ENCODE assay signal across 8 mouse cellular contexts in the genomic region with DNA sequence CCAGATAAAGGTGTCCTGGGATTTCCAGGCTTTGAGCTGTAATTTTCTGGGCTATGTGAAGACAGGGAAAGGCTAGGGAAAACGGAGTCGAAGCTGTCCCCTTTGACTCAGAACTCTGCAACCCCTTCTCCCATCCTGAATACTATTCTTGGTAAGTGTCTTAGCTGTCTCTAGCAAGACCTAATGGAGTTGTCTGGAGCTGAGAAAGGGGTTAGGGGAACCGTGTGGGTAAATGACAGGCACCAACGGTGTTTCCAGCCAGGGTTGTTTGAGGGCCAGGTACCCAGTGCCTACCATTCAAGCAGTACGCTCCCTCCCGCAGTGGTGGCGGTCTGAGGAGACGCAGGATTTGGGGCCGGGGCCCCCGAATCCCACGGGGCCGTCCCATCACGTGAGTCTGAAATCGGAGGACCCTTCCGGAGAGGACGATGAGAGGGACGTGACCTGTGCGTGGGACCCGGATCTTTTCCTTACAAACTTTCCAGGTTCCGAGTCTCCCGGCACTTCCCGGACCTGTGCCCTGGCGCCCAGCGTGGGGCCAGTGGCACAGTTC. TPM values are rescaled to one million over a fixed set of nuclear protein-coding genes. Genes with fewer than 3 reads are reported as not detected.
DNase-seq lines count a peak whose midpoint lies in the region; ATAC-seq and TF ChIP-seq lines count a peak whose summit lies in the region.

No protein-coding gene starts in this region.

- H3K9me3 ChIP-seq in heart, embryonic 15.5 days (replicated peaks): no peaks in the 10 kb centered on the region
- no peaks in the 10 kb centered on the region for H3K9me3 ChIP-seq in hindbrain, embryonic 12.5 days (replicated peaks)
- no peaks in the 10 kb centered on the region for H3K9me3 ChIP-seq in midbrain, embryonic 10.5 days (replicated peaks)

- H3K36me3 ChIP-seq in heart, embryonic 15.5 days: no peaks in the 10 kb centered on the region
- H3K36me3 ChIP-seq in hindbrain, embryonic 12.5 days: no peaks in the 10 kb centered on the region
- H3K36me3 ChIP-seq in midbrain, embryonic 10.5 days: no peaks in the 10 kb centered on the region

- H3K9ac ChIP-seq in heart, embryonic 15.5 days: peak overlapping the region; percentile 83
- H3K9ac ChIP-seq in hindbrain, embryonic 12.5 days: peak overlapping the region; percentile 53

- no peak for TF ChIP-seq POLR2A in bone marrow, adult 2 months (IDR thresholded peaks at IDR 0.05; ENCODE audit: borderline replicate concordance, control insufficient read depth, low read depth, low read length)

- no peak for DNase-seq in heart, postnatal 36 days
- DNase-seq in midbrain, embryonic 10.5 days (ENCODE audit: low spot score): no peak
- no peak for DNase-seq in frontal cortex, postnatal 36 days (ENCODE audit: low spot score in 2 of 2)
- DNase-seq in cerebellum, adult 11 months: no peak
- DNase-seq in layer of hippocampus, adult 18-20 months (ENCODE audit: low spot score in 2 of 2): no peak

- H3K4me3 ChIP-seq in heart, embryonic 15.5 days: peak overlapping the region; percentile 69
- peak overlapping the region; percentile 78 for H3K4me3 ChIP-seq in bone marrow, adult 2 months (replicated peaks; ENCODE audit: control insufficient read depth, low read depth, low read length)
- H3K4me3 ChIP-seq in hindbrain, embryonic 12.5 days: peak overlapping the region; percentile 49
- peak overlapping the region; percentile 76 for H3K4me3 ChIP-seq in midbrain, embryonic 10.5 days

- WGBS in heart, embryonic 15.5 days: 6% methylated on average over 24 of the region's 24 CpGs
- 5% methylated on average over 24 of the region's 24 CpGs for WGBS in bone marrow, adult 2 months
- WGBS in hindbrain, embryonic 12.5 days: 3% methylated on average over 24 of the region's 24 CpGs
- 3% methylated on average over 24 of the region's 24 CpGs for WGBS in midbrain, embryonic 10.5 days

- TF ChIP-seq CTCF in bone marrow, adult 2 months (IDR thresholded peaks at IDR 0.05; ENCODE audit: control insufficient read depth, insufficient read depth, low read length): no peak

- intact Hi-C loops in heart, postnatal 36 days (cut with DNase I): loop anchor here (5.0 kb wide), 1 partner anchor 55 kb away; the partner anchor contains the start of gene Calr

- H3K4me1 ChIP-seq in heart, embryonic 15.5 days (replicated peaks): peaks cover 14% of the 10 kb centered on the region
- peaks cover 6% of the 10 kb centered on the region; the same call in 1 of the 2 replicates for H3K4me1 ChIP-seq in bone marrow, adult 2 months (ENCODE audit: control insufficient read depth, insufficient read depth, low read length)
- peaks cover 11% of the 10 kb centered on the region for H3K4me1 ChIP-seq in hindbrain, embryonic 12.5 days
- H3K4me1 ChIP-seq in midbrain, embryonic 10.5 days: peaks cover 15% of the 10 kb centered on the region

- ATAC-seq in heart, embryonic 15.5 days (replicated peaks; ENCODE audit: insufficient number of reproducible peaks, insufficient read depth, low FRiP score, low read depth): peak; percentile 24; the same call in 1 of the 2 replicates
- ATAC-seq in hindbrain, embryonic 12.5 days (ENCODE audit: low FRiP score): peak; percentile 47

- no peak overlapping the region; the same call in 1 of the 2 replicates for H3K27ac ChIP-seq in heart, embryonic 15.5 days
- peak overlapping the region; percentile 97 for H3K27ac ChIP-seq in bone marrow, adult 2 months (ENCODE audit: control insufficient read depth, insufficient read depth, low read depth, low read length, poor library complexity)
- no peak overlapping the region for H3K27ac ChIP-seq in hindbrain, embryonic 12.5 days
- peak overlapping the region; percentile 87 for H3K27ac ChIP-seq in midbrain, embryonic 10.5 days (replicated peaks)

- peaks cover 13% of the 10 kb centered on the region for H3K27me3 ChIP-seq in heart, embryonic 15.5 days
- H3K27me3 ChIP-seq in hindbrain, embryonic 12.5 days: peaks cover 32% of the 10 kb centered on the region
- H3K27me3 ChIP-seq in midbrain, embryonic 10.5 days (ENCODE audit: low read depth, poor library complexity, severe bottlenecking): peaks cover 63% of the 10 kb centered on the region

- peak overlapping the region; percentile 99 for H3K4me2 ChIP-seq in heart, embryonic 15.5 days
- H3K4me2 ChIP-seq in hindbrain, embryonic 12.5 days (replicated peaks): peak overlapping the region; percentile 81

RNA-seq across cellular contexts. Expression of gene Klf1, which starts 0.7 kb away (rescaled TPM):
- polyA plus RNA-seq in heart, embryonic 15.5 days (2015; fragmentation: Nextera tagmentation; extraction: Ambion mirVana): 1.1 and 4.9 TPM in 2 replicates
- not detected for total RNA-seq in heart, postnatal 36 days (2021)
- 142 and 168 TPM in 2 replicates for polyA plus RNA-seq in bone marrow, adult 2 months (2011; ENCODE audit: insufficient read depth, insufficient read length, low replicate concordance, missing spikeins)
- polyA plus RNA-seq in hindbrain, embryonic 12.5 days (2016; fragmentation: Nextera tagmentation; extraction: Ambion mirVana): 3.7 and 4.2 TPM in 2 replicates
- 14.8 and 19.7 TPM in 2 replicates for polyA plus RNA-seq in midbrain, embryonic 10.5 days (2016; fragmentation: Nextera tagmentation; extraction: Ambion mirVana)
- total RNA-seq in layer of hippocampus, adult 18-20 months (2021): under 1 TPM in 1 of 2 experiments, not detected in 1; 0.27 TPM

RNA-seq across cellular contexts. Expression of gene Dnase2a, which starts 5.9 kb away (rescaled TPM):
- polyA plus RNA-seq in heart, embryonic 15.5 days (2015; fragmentation: Nextera tagmentation; extraction: Ambion mirVana): 4.3 and 7.3 TPM in 2 replicates
- total RNA-seq in heart, postnatal 36 days (2021): 10 to 100 TPM in 1 of 2 experiments, 1 to 10 TPM in 1; 7.3 to 11.7 TPM
- 35.0 and 54.0 TPM in 2 replicates for polyA plus RNA-seq in bone marrow, adult 2 months (2011; ENCODE audit: insufficient read depth, insufficient read length, low replicate concordance, missing spikeins)
- 7.6 and 8.6 TPM in 2 replicates for polyA plus RNA-seq in hindbrain, embryonic 12.5 days (2016; fragmentation: Nextera tagmentation; extraction: Ambion mirVana)
- polyA plus RNA-seq in midbrain, embryonic 10.5 days (2016; fragmentation: Nextera tagmentation; extraction: Ambion mirVana): 6.6 and 7.5 TPM in 2 replicates
- total RNA-seq in layer of hippocampus, adult 18-20 months (2021): 1 to 10 TPM; 2.8 to 5.1 TPM

RNA-seq across cellular contexts. Expression of gene Gcdh, which starts 8.7 kb away (rescaled TPM):
- polyA plus RNA-seq in heart, embryonic 15.5 days (2015; fragmentation: Nextera tagmentation; extraction: Ambion mirVana): 36.4 and 40.1 TPM in 2 replicates
- 10 to 100 TPM; 71.3 to 77.2 TPM for total RNA-seq in heart, postnatal 36 days (2021)
- 19.1 and 33.0 TPM in 2 replicates for polyA plus RNA-seq in bone marrow, adult 2 months (2011; ENCODE audit: insufficient read depth, insufficient read length, low replicate concordance, missing spikeins)
- polyA plus RNA-seq in hindbrain, embryonic 12.5 days (2016; fragmentation: Nextera tagmentation; extraction: Ambion mirVana): 32.8 and 35.0 TPM in 2 replicates
- 37.3 and 39.6 TPM in 2 replicates for polyA plus RNA-seq in midbrain, embryonic 10.5 days (2016; fragmentation: Nextera tagmentation; extraction: Ambion mirVana)
- total RNA-seq in layer of hippocampus, adult 18-20 months (2021): 10 to 100 TPM; 38.3 to 38.5 TPM

RNA-seq across cellular contexts. Expression of gene Syce2, which starts 30.5 kb away (rescaled TPM):
- polyA plus RNA-seq in heart, embryonic 15.5 days (2015; fragmentation: Nextera tagmentation; extraction: Ambion mirVana): 23.0 and 32.6 TPM in 2 replicates
- total RNA-seq in heart, postnatal 36 days (2021): 1 to 10 TPM; 3.8 to 4.1 TPM
- polyA plus RNA-seq in bone marrow, adult 2 months (2011; ENCODE audit: insufficient read depth, insufficient read length, low replicate concordance, missing spikeins): 32.6 and 36.7 TPM in 2 replicates
- polyA plus RNA-seq in hindbrain, embryonic 12.5 days (2016; fragmentation: Nextera tagmentation; extraction: Ambion mirVana): 37.2 TPM in 2 replicates
- 64.7 and 71.7 TPM in 2 replicates for polyA plus RNA-seq in midbrain, embryonic 10.5 days (2016; fragmentation: Nextera tagmentation; extraction: Ambion mirVana)
- 10 to 100 TPM; 15.7 to 16.5 TPM for total RNA-seq in layer of hippocampus, adult 18-20 months (2021)

RNA-seq across cellular contexts. Expression of gene Mast1, which starts 34.7 kb away (rescaled TPM):
- polyA plus RNA-seq in heart, embryonic 15.5 days (2015; fragmentation: Nextera tagmentation; extraction: Ambion mirVana): 0.09 and 0.41 TPM in 2 replicates
- total RNA-seq in heart, postnatal 36 days (2021): under 1 TPM; 0.11 to 0.14 TPM
- not detected in 2 replicates for polyA plus RNA-seq in bone marrow, adult 2 months (2011; ENCODE audit: insufficient read depth, insufficient read length, low replicate concordance, missing spikeins)
- polyA plus RNA-seq in hindbrain, embryonic 12.5 days (2016; fragmentation: Nextera tagmentation; extraction: Ambion mirVana): 36.8 and 37.9 TPM in 2 replicates
- 3.2 and 8.4 TPM in 2 replicates for polyA plus RNA-seq in midbrain, embryonic 10.5 days (2016; fragmentation: Nextera tagmentation; extraction: Ambion mirVana)
- total RNA-seq in layer of hippocampus, adult 18-20 months (2021): 10 to 100 TPM; 71.8 to 73.3 TPM

Comparison
In these comparisons a context has a peak if more than half of its experiments do, and no peak if none do; other contexts are left out.
1. H3K27ac ChIP-seq: peak in bone marrow, adult 2 months (single experiment) and midbrain, embryonic 10.5 days (single experiment); none in heart, embryonic 15.5 days (single experiment) and hindbrain, embryonic 12.5 days (single experiment).
2. Peak in every context shown above with its lines, with median percentiles within 50 percentile points of each other: H3K4me3 ChIP-seq.